Mouse (Mus musculus): Measurements from ENCODE around the gene Arhgef28. TPM values are rescaled to one million over a fixed set of nuclear protein-coding genes. Genes with fewer than 3 reads are reported as not detected.

Arhgef28 gene
- polyA plus RNA-seq, 1 experiment from 2014 or later, result 10.8 TPM

DNA sequence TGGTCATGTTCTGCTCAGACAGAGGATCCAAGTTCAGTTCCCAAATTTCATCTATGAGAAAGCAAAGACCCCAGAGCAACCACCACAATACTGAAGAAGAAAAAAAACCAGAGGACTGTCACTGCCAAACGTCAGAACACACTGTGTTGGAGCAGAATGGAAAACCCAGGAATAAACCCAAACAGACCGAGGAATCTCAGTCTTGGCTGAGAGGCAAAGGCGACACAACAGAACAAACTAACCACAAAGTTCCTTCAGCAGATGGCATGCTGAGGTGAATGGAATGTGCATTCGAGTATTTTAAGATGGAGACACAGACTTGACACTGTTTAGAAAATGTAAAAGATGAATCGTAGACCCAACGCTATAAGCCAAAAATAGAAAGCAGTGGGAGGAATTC, 29.2 kb upstream of the Arhgef28 start:
- H3K9me3 ChIP-seq (ENCODE audit: control insufficient read depth, low read length), result no peaks in the 10 kb centered on the region
- no peaks in the 10 kb centered on the region for H3K27me3 ChIP-seq (ENCODE audit: control insufficient read depth, insufficient read depth, low read length)
- no peak overlapping the region for H3K4me2 ChIP-seq (ENCODE audit: low read length)
- H3K4me1 ChIP-seq (ENCODE audit: control insufficient read depth in 2 of 2, insufficient read depth in 2 of 2, low read length in 2 of 2), result no peaks in the 10 kb centered on the region
- no peak overlapping the region for H3K27ac ChIP-seq (replicated peaks in 1 of 2; ENCODE audit: control insufficient read depth in 1 of 2, insufficient read depth in 1 of 2, low read depth in 2 of 2, low read length in 2 of 2)
- no peak overlapping the region for H3K9ac ChIP-seq (ENCODE audit: low read length)
- ATAC-seq (ENCODE audit: insufficient number of reproducible peaks, insufficient read depth, low FRiP score, low read depth), result no peak
- 53% methylated on average over 6 of the region's 6 CpGs for WGBS
- no peak overlapping the region for H3K4me3 ChIP-seq (ENCODE audit: control insufficient read depth in 1 of 2, insufficient read depth in 1 of 2, low read depth in 1 of 2, low read length in 2 of 2)
- H3K36me3 ChIP-seq (ENCODE audit: control insufficient read depth, insufficient read depth, low read length), result no peaks in the 10 kb centered on the region

DNA sequence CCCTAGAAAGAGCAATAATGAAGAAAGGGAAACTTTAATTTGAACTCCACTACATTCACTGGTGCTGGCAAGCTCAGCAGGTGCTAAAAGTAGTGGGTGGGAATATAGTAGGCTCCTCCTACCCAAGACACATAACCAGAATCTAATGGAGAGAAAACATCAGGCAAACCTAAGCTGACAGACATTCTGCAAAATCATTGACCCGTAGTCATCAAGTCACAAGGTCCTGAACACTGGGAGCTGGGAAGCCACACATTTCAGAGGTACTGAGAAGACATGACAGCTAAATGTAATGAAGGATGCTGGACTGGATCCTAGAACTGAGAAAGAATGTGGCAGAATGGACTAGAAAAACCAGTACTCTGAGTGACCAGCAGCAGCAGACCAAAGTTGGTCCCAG, 24.3 kb upstream of the Arhgef28 start:
- no peak overlapping the region for H3K9ac ChIP-seq (ENCODE audit: low read length)
- no peaks in the 10 kb centered on the region for H3K4me1 ChIP-seq (ENCODE audit: control insufficient read depth in 2 of 2, insufficient read depth in 2 of 2, low read length in 2 of 2)
- H3K4me3 ChIP-seq (ENCODE audit: control insufficient read depth in 1 of 2, insufficient read depth in 1 of 2, low read depth in 1 of 2, low read length in 2 of 2), result no peak overlapping the region
- H3K36me3 ChIP-seq (ENCODE audit: control insufficient read depth, insufficient read depth, low read length), result no peaks in the 10 kb centered on the region
- no peak for ATAC-seq (ENCODE audit: insufficient number of reproducible peaks, insufficient read depth, low FRiP score, low read depth)
- H3K27me3 ChIP-seq (ENCODE audit: control insufficient read depth, insufficient read depth, low read length), result no peaks in the 10 kb centered on the region
- 85% methylated on average over 1 of the region's 1 CpGs for WGBS
- no peaks in the 10 kb centered on the region for H3K9me3 ChIP-seq (ENCODE audit: control insufficient read depth, low read length)
- H3K27ac ChIP-seq (replicated peaks in 1 of 2; ENCODE audit: control insufficient read depth in 1 of 2, insufficient read depth in 1 of 2, low read depth in 2 of 2, low read length in 2 of 2), result no peak overlapping the region
- H3K4me2 ChIP-seq (ENCODE audit: low read length), result no peak overlapping the region

DNA sequence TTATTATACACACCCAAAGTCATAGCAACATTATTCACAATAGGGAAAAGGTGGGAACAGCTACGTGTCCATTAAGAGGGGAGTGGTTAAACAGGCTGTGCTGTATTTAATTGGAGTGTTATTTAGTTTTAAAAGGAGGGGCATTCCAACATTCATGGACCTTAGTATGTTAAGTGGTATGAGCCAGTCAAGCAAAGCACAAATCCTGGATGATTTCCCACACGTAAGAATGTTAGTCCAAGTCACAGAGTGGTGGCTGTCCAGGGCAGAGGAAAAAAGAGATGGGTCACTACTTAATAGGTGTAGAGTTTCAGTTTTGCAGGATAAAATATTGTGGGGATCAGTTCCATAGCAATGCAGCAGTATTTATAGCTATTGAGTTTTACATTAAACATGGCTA, 20.0 kb upstream of the Arhgef28 start:
- Histone ChIP-seq H3K4me1 (ENCODE audit: control insufficient read depth in 2 of 2, insufficient read depth in 2 of 2, low read length in 2 of 2) (no peaks in the 10 kb centered on the region), H3K27me3 (ENCODE audit: control insufficient read depth, insufficient read depth, low read length) (no peaks in the 10 kb centered on the region), H3K9ac (ENCODE audit: low read length) (no peak overlapping the region), H3K27ac (replicated peaks in 1 of 2; ENCODE audit: control insufficient read depth in 1 of 2, insufficient read depth in 1 of 2, low read depth in 2 of 2, low read length in 2 of 2) (no peak overlapping the region), H3K36me3 (ENCODE audit: control insufficient read depth, insufficient read depth, low read length) (no peaks in the 10 kb centered on the region), H3K4me2 (ENCODE audit: low read length) (no peak overlapping the region), H3K4me3 (ENCODE audit: control insufficient read depth in 1 of 2, insufficient read depth in 1 of 2, low read depth in 1 of 2, low read length in 2 of 2) (no peak overlapping the region), H3K9me3 (ENCODE audit: control insufficient read depth, low read length) (no peaks in the 10 kb centered on the region)
- no peak for ATAC-seq (ENCODE audit: insufficient number of reproducible peaks, insufficient read depth, low FRiP score, low read depth)
- 73% methylated on average over 2 of the region's 2 CpGs for WGBS

DNA sequence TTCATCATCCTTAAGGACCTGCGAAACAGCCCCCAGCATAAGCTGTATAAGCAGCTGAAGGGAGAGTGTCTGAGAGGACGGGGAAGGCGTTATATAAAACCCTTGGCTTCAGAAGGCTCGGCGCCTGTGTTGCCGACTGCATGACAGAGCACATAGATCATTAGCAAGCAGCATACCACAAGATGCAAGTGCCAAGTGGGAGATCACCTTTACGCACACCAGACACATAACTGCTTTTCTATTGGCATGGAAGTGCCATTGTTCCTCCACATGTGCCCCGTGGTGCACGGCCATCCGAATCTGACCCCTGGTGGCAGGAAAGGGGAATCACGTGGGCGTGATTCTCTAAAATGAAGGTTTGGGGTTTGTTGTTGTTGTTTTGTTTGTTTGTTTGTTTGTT, 16.6 kb upstream of the Arhgef28 start:
- H3K4me2 ChIP-seq (ENCODE audit: low read length), result no peak overlapping the region
- no peak for ATAC-seq (ENCODE audit: insufficient number of reproducible peaks, insufficient read depth, low FRiP score, low read depth)

DNA sequence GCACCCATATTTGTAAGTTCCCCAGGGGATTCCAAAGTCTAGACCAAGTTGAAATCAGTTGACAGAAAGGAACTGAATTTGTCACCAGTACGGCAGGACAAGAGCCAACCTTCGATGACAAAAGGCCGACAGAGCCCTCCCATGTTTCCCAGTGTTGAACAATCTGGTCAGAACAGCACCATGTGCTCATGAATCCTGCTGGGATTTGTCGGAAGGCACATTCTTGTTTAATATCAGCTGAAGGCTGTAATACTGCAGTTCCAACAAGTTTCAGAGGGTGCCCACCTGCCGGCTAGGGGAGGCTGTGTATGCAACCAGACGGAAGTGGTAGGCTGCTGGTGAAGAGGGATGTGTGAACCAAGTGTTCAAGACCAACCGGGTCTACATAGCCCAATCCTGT, 3.9 kb upstream of the Arhgef28 start:
- Histone ChIP-seq H3K4me1 (ENCODE audit: control insufficient read depth in 2 of 2, insufficient read depth in 2 of 2, low read length in 2 of 2) (no peaks in the 10 kb centered on the region; a peak in 1 of 4 replicates), H3K9ac (ENCODE audit: low read length) (no peak overlapping the region), H3K4me2 (ENCODE audit: low read length) (no peak overlapping the region), H3K4me3 (ENCODE audit: control insufficient read depth in 1 of 2, insufficient read depth in 1 of 2, low read depth in 1 of 2, low read length in 2 of 2) (no peak overlapping the region), H3K9me3 (ENCODE audit: control insufficient read depth, low read length) (no peaks in the 10 kb centered on the region), H3K27ac (replicated peaks in 1 of 2; ENCODE audit: control insufficient read depth in 1 of 2, insufficient read depth in 1 of 2, low read depth in 2 of 2, low read length in 2 of 2) (no peak overlapping the region), H3K36me3 (ENCODE audit: control insufficient read depth, insufficient read depth, low read length) (no peaks in the 10 kb centered on the region), H3K27me3 (ENCODE audit: control insufficient read depth, insufficient read depth, low read length) (peaks cover 3% of the 10 kb centered on the region; the same call in 1 of the 2 replicates)
- no peak for ATAC-seq (ENCODE audit: insufficient number of reproducible peaks, insufficient read depth, low FRiP score, low read depth)
- WGBS, result 80% methylated on average over 7 of the region's 7 CpGs

More for the DNA sequence above, 16.6 kb upstream of the Arhgef28 start:
- Histone ChIP-seq H3K4me1 (ENCODE audit: control insufficient read depth in 2 of 2, insufficient read depth in 2 of 2, low read length in 2 of 2) (no peaks in the 10 kb centered on the region), H3K4me3 (ENCODE audit: control insufficient read depth in 1 of 2, insufficient read depth in 1 of 2, low read depth in 1 of 2, low read length in 2 of 2) (no peak overlapping the region), H3K9ac (ENCODE audit: low read length) (no peak overlapping the region), H3K27me3 (ENCODE audit: control insufficient read depth, insufficient read depth, low read length) (no peaks in the 10 kb centered on the region), H3K9me3 (ENCODE audit: control insufficient read depth, low read length) (no peaks in the 10 kb centered on the region), H3K36me3 (ENCODE audit: control insufficient read depth, insufficient read depth, low read length) (no peaks in the 10 kb centered on the region), H3K27ac (replicated peaks in 1 of 2; ENCODE audit: control insufficient read depth in 1 of 2, insufficient read depth in 1 of 2, low read depth in 2 of 2, low read length in 2 of 2) (no peak overlapping the region)
- 35% methylated on average over 12 of the region's 12 CpGs for WGBS

DNA sequence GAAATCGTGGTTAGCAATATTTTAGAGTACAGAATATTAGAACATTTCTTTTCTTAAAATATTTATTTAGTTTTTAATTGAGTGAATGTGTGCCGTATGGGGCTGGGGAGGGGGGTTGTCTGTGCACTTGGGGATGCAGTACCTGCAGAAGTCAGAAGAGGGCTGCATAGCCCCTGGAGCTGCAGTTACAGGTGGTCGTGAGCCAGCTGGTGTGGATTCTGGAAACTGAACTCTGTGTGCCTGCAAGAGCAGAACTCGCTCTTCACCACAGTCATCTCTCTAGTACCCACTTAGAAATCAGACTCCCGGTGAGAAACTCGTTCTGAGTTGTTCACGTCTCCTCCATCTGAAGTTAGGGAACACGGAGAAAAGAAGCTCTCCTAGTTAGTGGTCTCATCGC, 2.6 kb upstream of the Arhgef28 start:
- no peak for ATAC-seq (ENCODE audit: insufficient number of reproducible peaks, insufficient read depth, low FRiP score, low read depth)

DNA sequence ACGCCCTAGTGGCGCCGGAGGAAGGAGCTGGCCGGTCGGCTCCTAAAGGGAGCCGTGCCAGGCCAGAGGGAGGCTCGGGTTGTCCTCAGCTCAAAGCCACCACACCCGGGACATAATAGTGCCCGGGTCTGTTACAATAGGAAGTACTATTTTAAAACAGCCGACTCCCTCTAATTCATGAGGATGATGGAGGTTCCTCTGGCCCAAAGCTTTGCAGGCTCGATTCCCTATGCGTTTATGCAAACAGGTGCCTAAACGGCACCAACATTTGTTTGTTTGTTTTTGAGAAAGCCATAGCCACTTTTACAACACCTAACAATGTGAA, 269 bp upstream of the Arhgef28 start:
- H3K9me3 ChIP-seq (ENCODE audit: control insufficient read depth, low read length), result no peaks in the 10 kb centered on the region
- peaks cover 3% of the 10 kb centered on the region; the same call in 1 of the 2 replicates for H3K27me3 ChIP-seq (ENCODE audit: control insufficient read depth, insufficient read depth, low read length)
- peak overlapping the region; percentile 80 for H3K9ac ChIP-seq (ENCODE audit: low read length)
- no peak for ATAC-seq (ENCODE audit: insufficient number of reproducible peaks, insufficient read depth, low FRiP score, low read depth)
- H3K36me3 ChIP-seq (ENCODE audit: control insufficient read depth, insufficient read depth, low read length), result no peaks in the 10 kb centered on the region
- 4% methylated on average over 13 of the region's 13 CpGs for WGBS
- peak overlapping the region; percentile 47 to 83; a peak in 3 of 4 replicates for H3K27ac ChIP-seq (replicated peaks in 1 of 2; ENCODE audit: control insufficient read depth in 1 of 2, insufficient read depth in 1 of 2, low read depth in 2 of 2, low read length in 2 of 2)
- H3K4me2 ChIP-seq (ENCODE audit: low read length), result peak overlapping the region; percentile 91
- peak overlapping the region; percentile 54 to 72 for H3K4me3 ChIP-seq (ENCODE audit: control insufficient read depth in 1 of 2, insufficient read depth in 1 of 2, low read depth in 1 of 2, low read length in 2 of 2)
- peaks cover 5 to 7% of the 10 kb centered on the region in 2 experiments for H3K4me1 ChIP-seq (ENCODE audit: control insufficient read depth in 2 of 2, insufficient read depth in 2 of 2, low read length in 2 of 2)

More for the DNA sequence above, 2.6 kb upstream of the Arhgef28 start:
- Histone ChIP-seq H3K4me1 (ENCODE audit: control insufficient read depth in 2 of 2, insufficient read depth in 2 of 2, low read length in 2 of 2) (no peaks in the 10 kb centered on the region; a peak in 1 of 4 replicates), H3K4me3 (ENCODE audit: control insufficient read depth in 1 of 2, insufficient read depth in 1 of 2, low read depth in 1 of 2, low read length in 2 of 2) (no peak overlapping the region), H3K27ac (replicated peaks in 1 of 2; ENCODE audit: control insufficient read depth in 1 of 2, insufficient read depth in 1 of 2, low read depth in 2 of 2, low read length in 2 of 2) (no peak overlapping the region), H3K9me3 (ENCODE audit: control insufficient read depth, low read length) (no peaks in the 10 kb centered on the region), H3K4me2 (ENCODE audit: low read length) (no peak overlapping the region), H3K9ac (ENCODE audit: low read length) (no peak overlapping the region), H3K27me3 (ENCODE audit: control insufficient read depth, insufficient read depth, low read length) (peaks cover 3% of the 10 kb centered on the region; the same call in 1 of the 2 replicates), H3K36me3 (ENCODE audit: control insufficient read depth, insufficient read depth, low read length) (no peaks in the 10 kb centered on the region)
- 33% methylated on average over 9 of the region's 9 CpGs for WGBS

DNA sequence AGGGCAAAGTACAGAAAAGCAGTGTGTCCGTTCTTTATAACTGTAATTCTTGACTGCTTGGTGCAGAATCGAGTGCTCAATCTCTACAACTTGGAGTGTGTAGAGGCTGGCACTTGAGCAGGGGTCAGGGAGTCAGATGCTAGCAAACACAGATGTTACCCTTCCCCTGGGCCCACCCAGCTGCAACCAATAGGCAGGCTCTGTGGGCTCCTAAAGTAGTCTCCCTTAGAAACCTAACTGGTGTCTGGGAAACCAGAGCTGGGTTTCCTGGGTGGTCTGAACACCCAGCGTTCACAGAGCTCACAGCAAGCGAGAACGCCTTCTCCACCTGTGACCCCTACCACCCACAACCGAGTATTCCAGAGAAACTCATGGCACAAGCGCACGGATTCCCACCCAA, 1.1 kb downstream of the Arhgef28 start:
- H3K4me3 ChIP-seq (ENCODE audit: control insufficient read depth in 1 of 2, insufficient read depth in 1 of 2, low read depth in 1 of 2, low read length in 2 of 2), result peak overlapping the region; percentile 54 to 72
- no peaks in the 10 kb centered on the region for H3K36me3 ChIP-seq (ENCODE audit: control insufficient read depth, insufficient read depth, low read length)
- no peaks in the 10 kb centered on the region for H3K9me3 ChIP-seq (ENCODE audit: control insufficient read depth, low read length)
- H3K9ac ChIP-seq (ENCODE audit: low read length), result peak overlapping the region; percentile 80
- peak overlapping the region; percentile 34 to 83; a peak in 2 of 4 replicates for H3K27ac ChIP-seq (replicated peaks in 1 of 2; ENCODE audit: control insufficient read depth in 1 of 2, insufficient read depth in 1 of 2, low read depth in 2 of 2, low read length in 2 of 2)
- ATAC-seq (ENCODE audit: insufficient number of reproducible peaks, insufficient read depth, low FRiP score, low read depth), result no peak
- peaks cover 9 to 16% of the 10 kb centered on the region in 2 experiments for H3K4me1 ChIP-seq (ENCODE audit: control insufficient read depth in 2 of 2, insufficient read depth in 2 of 2, low read length in 2 of 2)
- WGBS, result 41% methylated on average over 8 of the region's 8 CpGs
- H3K4me2 ChIP-seq (ENCODE audit: low read length), result peak overlapping the region; percentile 91
- peaks cover 3% of the 10 kb centered on the region; the same call in 1 of the 2 replicates for H3K27me3 ChIP-seq (ENCODE audit: control insufficient read depth, insufficient read depth, low read length)
